Mouse (Mus musculus) v-Abl transformed pro-B cells (cell line): ENCODE measurements around the gene Plin5.
"Not testable (repeated sequence)": the region's sequence is repeated elsewhere in the genome, so short reads cannot be mapped to it uniquely, and the experiment has no call there.

Source experiments
- in situ Hi-C, 2 experiments: fragments of 400-800 bp; cut with MboI; formaldehyde crosslinking; loops; one replicate each; pipeline ENCODE4 v1.15.1; 2025; ENCODE audit not compliant: unreplicated experiment in 2 of 2

Gene Plin5

GRCm38 (mm10) chr17:56078361-56078760 lies 39.0 kb downstream of the Plin5 start:
- in situ Hi-C loops = loop anchor here in 1 of 2 experiments (5.0 kb wide), 1 partner anchor 36 kb away; the partner anchor contains the start of gene Chaf1a

- in situ Hi-C loops = loop anchor here in 1 of 2 experiments (5.0 kb wide), 1 partner anchor 35 kb away; the partner anchor contains the start of gene Chaf1a
Measured at GRCm38 (mm10) chr17:56077523-56077922, 39.9 kb downstream of the Plin5 start.

- in situ Hi-C loops = loop anchor here in 1 of 2 experiments (5.0 kb wide), 1 partner anchor 33 kb away; the partner anchor contains the start of gene Chaf1a
Measured at GRCm38 (mm10) chr17:56074827-56075208, 42.6 kb downstream of the Plin5 start, which contains the start of gene Ubxn6. TSS of gene Ubxn6 (minus strand) at chr17:56075028.

DNA sequence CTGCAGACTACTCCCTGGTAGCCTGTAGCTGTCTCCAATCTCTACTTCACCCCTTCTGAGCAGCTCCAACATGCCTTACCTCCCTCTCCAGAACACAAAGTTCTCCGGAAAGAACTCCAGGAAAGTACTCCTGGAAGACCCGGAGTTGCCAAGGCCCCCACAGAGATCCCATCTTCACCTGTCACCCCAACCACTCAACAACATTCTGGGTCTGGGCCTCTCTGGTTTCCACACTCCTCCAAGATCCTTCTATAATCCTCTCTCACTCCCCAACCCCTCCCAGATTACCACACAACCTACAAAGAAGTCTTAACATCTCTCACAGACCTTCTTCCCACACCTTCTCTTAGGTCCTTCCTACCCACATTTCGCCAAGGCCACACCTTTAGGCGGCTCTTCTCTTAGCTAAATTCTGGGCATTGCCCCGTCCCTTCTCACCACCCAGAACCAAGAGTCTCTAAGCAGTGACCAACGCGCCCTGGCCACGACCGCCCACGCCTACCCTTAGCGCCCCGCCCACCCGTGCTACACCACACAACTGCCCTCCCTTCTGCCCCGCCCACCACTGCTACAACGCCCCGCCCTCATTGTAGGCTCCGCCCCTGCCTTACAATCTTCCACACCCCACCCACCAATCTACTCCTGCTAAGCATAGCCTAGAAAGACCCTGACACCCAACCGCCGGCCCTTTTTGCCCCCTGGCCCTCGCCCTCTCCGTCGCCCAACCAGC lies 43.1 kb downstream of the Plin5 start:
- in situ Hi-C loops = no loop called here

GRCm38 (mm10) chr17:56072243-56072642 lies 45.2 kb downstream of the Plin5 start:
- in situ Hi-C loops = no loop called here

DNA sequence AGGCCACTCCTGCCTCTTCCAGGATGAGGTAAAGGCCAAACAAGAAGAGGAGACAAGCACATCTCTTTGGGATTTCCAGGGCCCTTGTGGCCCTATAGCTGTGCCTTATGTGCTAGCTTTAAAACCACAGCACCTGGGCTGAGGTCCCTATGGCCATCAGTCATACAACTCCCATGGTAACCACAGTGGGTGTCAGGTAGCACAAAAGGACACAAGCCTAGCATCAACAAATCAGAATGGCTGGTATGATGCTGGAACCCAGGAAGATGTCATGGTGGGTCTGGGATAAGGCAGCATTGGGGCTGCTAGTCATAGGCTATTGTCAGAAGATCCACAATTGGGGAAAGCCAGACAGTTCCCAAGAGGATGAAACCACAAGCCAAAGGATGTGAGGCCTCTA lies 46.3 kb downstream of the Plin5 start:
- in situ Hi-C loops = no loop called here

GRCm38 (mm10) chr17:56069066-56069465 lies 48.3 kb downstream of the Plin5 start:
- in situ Hi-C loops = no loop called here

DNA sequence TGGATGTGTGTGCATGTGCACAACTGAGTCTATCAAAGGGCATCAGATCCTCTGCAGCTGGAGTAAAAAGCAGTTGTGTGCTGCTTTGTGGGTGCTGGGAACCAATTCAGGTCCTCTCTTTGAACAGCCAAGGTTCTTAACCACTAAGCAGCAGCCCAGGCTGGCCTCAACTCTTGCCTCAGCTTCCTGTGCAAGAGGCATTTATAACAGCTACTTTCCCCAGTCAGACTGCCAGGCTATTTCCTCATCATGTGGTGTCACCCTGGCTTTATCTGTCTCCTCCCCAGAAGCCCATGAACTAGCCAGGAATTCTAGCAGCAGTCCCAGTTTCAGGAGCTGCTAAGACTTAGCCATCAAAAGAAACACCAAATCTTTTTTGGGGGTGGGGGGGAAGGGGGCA lies 50.9 kb downstream of the Plin5 start:
- in situ Hi-C loops = no loop called here

- in situ Hi-C loops = not testable (repeated sequence)
Measured at GRCm38 (mm10) chr17:56065715-56066114, 51.7 kb downstream of the Plin5 start.

- in situ Hi-C loops = no loop called here
Measured at GRCm38 (mm10) chr17:56062081-56062480, 55.3 kb downstream of the Plin5 start.
